Mouse (Mus musculus) forebrain, embryonic 16.5 days (tissue): ENCODE measurements around the gene Slc44a3. TPM values are rescaled to one million over a fixed set of nuclear protein-coding genes. Genes with fewer than 3 reads are reported as not detected.

ENCODE experiments used
- ATAC-seq: fragments of 200-750 bp; cut with Nextera tagmentation; 2 replicates; pipeline ENCODE4 v1.8.0; 2017; ENCODE audit warnings: mild to moderate bottlenecking, moderate library complexity
- H3K27ac ChIP-seq: fragments of 300-500 bp; sonication (generic); 2 replicates; pipeline ENCODE4 v1.5.1; 2014; ENCODE audit warnings: low read length, control low read depth
- H3K27me3 ChIP-seq: fragments of 300-500 bp; sonication (generic); replicated peaks from 2 replicates; pipeline ENCODE4 v1.6.1; 2014; ENCODE audit warnings: low read length; ENCODE audit not compliant: control insufficient read depth, insufficient read depth
- H3K36me3 ChIP-seq: fragments of 300-500 bp; sonication (generic); 2 replicates; pipeline ENCODE4 v1.6.1; 2014; ENCODE audit not compliant: control insufficient read depth, insufficient read depth
- H3K4me1 ChIP-seq: fragments of 300-500 bp; sonication (generic); replicated peaks from 2 replicates; pipeline ENCODE4 v1.6.1; 2014; ENCODE audit warnings: low read length; ENCODE audit not compliant: control insufficient read depth, insufficient read depth
- H3K4me2 ChIP-seq: fragments of 300-500 bp; sonication (generic); 2 replicates; pipeline ENCODE4 v1.6.1; 2014; ENCODE audit warnings: mild to moderate bottlenecking, low read length, control low read depth
- H3K4me3 ChIP-seq: fragments of 300-500 bp; sonication (generic); replicated peaks from 2 replicates; pipeline ENCODE4 v1.5.1; 2014; ENCODE audit warnings: mild to moderate bottlenecking, low read length, control low read depth
- H3K9ac ChIP-seq: fragments of 300-500 bp; sonication (generic); replicated peaks from 2 replicates; pipeline ENCODE4 v1.6.1; 2014; ENCODE audit warnings: low read depth, low read length, control low read depth
- H3K9me3 ChIP-seq: fragments of 300-500 bp; sonication (generic); 2 replicates; pipeline ENCODE4 v1.6.1; 2016; ENCODE audit warnings: low read length; ENCODE audit not compliant: control insufficient read depth
- WGBS: fragments of 180-500 bp; shearing (Covaris S2); extraction: QIAGEN DNeasy Blood & Tissue Kit; methylation state at CpG from one replicate; pipeline ENCODE4 v1.1.7; 2014; 5-methylcytosine and 5-hydroxymethylcytosine counted together
- polyA plus RNA-seq: library from polyadenylated mRNA; unstranded; fragments of >200 nt; fragmentation: Nextera tagmentation; extraction: Ambion mirVana; gene quantifications from 2 replicates; pipeline ENCODE4 v1.2.1, GENCODE M21; 2015

Slc44a3 gene
- polyA plus RNA-seq, 1 experiment from 2014 or later, result 0.98 TPM

- ATAC-seq, result no peak
- no peak overlapping the region for H3K27ac ChIP-seq
- H3K36me3 ChIP-seq, result no peaks in the 10 kb centered on the region
- H3K9ac ChIP-seq, result no peak overlapping the region
- no peaks in the 10 kb centered on the region for H3K9me3 ChIP-seq
- H3K27me3 ChIP-seq, result no peaks in the 10 kb centered on the region
- WGBS, result 78% methylated on average over 15 of the region's 15 CpGs
- H3K4me3 ChIP-seq, result no peak overlapping the region
- H3K4me2 ChIP-seq, result no peak overlapping the region
- no peaks in the 10 kb centered on the region for H3K4me1 ChIP-seq
These were observed 27.4 kb upstream of the Slc44a3 start for GRCm38 (mm10) chr3:121559406-121560114.

GRCm38 (mm10) chr3:121558861-121559260 lies 26.7 kb upstream of the Slc44a3 start:
- H3K4me3 ChIP-seq, result no peak overlapping the region
- no peaks in the 10 kb centered on the region for H3K9me3 ChIP-seq
- H3K36me3 ChIP-seq, result no peaks in the 10 kb centered on the region
- no peak for ATAC-seq
- H3K4me1 ChIP-seq, result no peaks in the 10 kb centered on the region
- H3K27ac ChIP-seq, result no peak overlapping the region
- WGBS, result 83% methylated on average over 8 of the region's 8 CpGs
- H3K4me2 ChIP-seq, result no peak overlapping the region
- H3K9ac ChIP-seq, result no peak overlapping the region
- no peaks in the 10 kb centered on the region for H3K27me3 ChIP-seq

- ATAC-seq, result no peak
- Histone ChIP-seq H3K9ac (no peak overlapping the region), H3K4me2 (no peak overlapping the region), H3K4me3 (no peak overlapping the region), H3K27me3 (no peaks in the 10 kb centered on the region), H3K4me1 (no peaks in the 10 kb centered on the region), H3K9me3 (no peaks in the 10 kb centered on the region), H3K36me3 (no peaks in the 10 kb centered on the region), H3K27ac (no peak overlapping the region)
- 89% methylated on average over 7 of the region's 7 CpGs for WGBS
These were observed 24.1 kb upstream of the Slc44a3 start for GRCm38 (mm10) chr3:121556304-121556703.

- H3K4me3 ChIP-seq, result no peak overlapping the region
- H3K9ac ChIP-seq, result no peak overlapping the region
- H3K27me3 ChIP-seq, result no peaks in the 10 kb centered on the region
- no peak for ATAC-seq
- WGBS, result 79% methylated on average over 14 of the region's 14 CpGs
- H3K36me3 ChIP-seq, result no peaks in the 10 kb centered on the region
- no peaks in the 10 kb centered on the region for H3K9me3 ChIP-seq
- H3K27ac ChIP-seq, result no peak overlapping the region
- no peaks in the 10 kb centered on the region for H3K4me1 ChIP-seq
- H3K4me2 ChIP-seq, result no peak overlapping the region
These were observed 21.1 kb upstream of the Slc44a3 start for GRCm38 (mm10) chr3:121553294-121553693.

GRCm38 (mm10) chr3:121552723-121553122 lies 20.5 kb upstream of the Slc44a3 start:
- 84% methylated on average over 11 of the region's 11 CpGs for WGBS
- Histone ChIP-seq H3K4me3 (no peak overlapping the region), H3K4me1 (no peaks in the 10 kb centered on the region), H3K36me3 (no peaks in the 10 kb centered on the region), H3K27ac (no peak overlapping the region), H3K9me3 (no peaks in the 10 kb centered on the region), H3K27me3 (no peaks in the 10 kb centered on the region), H3K9ac (no peak overlapping the region), H3K4me2 (no peak overlapping the region)
- no peak for ATAC-seq

- no peaks in the 10 kb centered on the region for H3K27me3 ChIP-seq
- WGBS, result 4% methylated on average over 1 of the region's 1 CpGs
- H3K4me1 ChIP-seq, result no peaks in the 10 kb centered on the region
- no peaks in the 10 kb centered on the region for H3K9me3 ChIP-seq
- ATAC-seq, result no peak
- no peak overlapping the region for H3K27ac ChIP-seq
- H3K4me2 ChIP-seq, result no peak overlapping the region
- no peak overlapping the region for H3K4me3 ChIP-seq
- no peak overlapping the region for H3K9ac ChIP-seq
- no peaks in the 10 kb centered on the region for H3K36me3 ChIP-seq
These were observed 18.2 kb upstream of the Slc44a3 start for GRCm38 (mm10) chr3:121550370-121550769.

- H3K9me3 ChIP-seq, result no peaks in the 10 kb centered on the region
- no peaks in the 10 kb centered on the region for H3K36me3 ChIP-seq
These were observed 15.8 kb upstream of the Slc44a3 start for GRCm38 (mm10) chr3:121547851-121548624.

GRCm38 (mm10) chr3:121540621-121541020 lies 8.4 kb upstream of the Slc44a3 start:
- Histone ChIP-seq H3K27ac (no peak overlapping the region), H3K27me3 (no peaks in the 10 kb centered on the region), H3K4me3 (no peak overlapping the region), H3K9me3 (no peaks in the 10 kb centered on the region), H3K4me2 (no peak overlapping the region), H3K4me1 (no peaks in the 10 kb centered on the region), H3K36me3 (no peaks in the 10 kb centered on the region), H3K9ac (no peak overlapping the region)
- ATAC-seq, result no peak
- 67% methylated on average over 5 of the region's 5 CpGs for WGBS

More at GRCm38 (mm10) chr3:121547851-121548624, 15.8 kb upstream of the Slc44a3 start:
- no peak for ATAC-seq
- Histone ChIP-seq H3K4me2 (no peak overlapping the region), H3K27ac (no peak overlapping the region), H3K27me3 (no peaks in the 10 kb centered on the region), H3K4me1 (no peaks in the 10 kb centered on the region), H3K9ac (no peak overlapping the region), H3K4me3 (no peak overlapping the region)
- 71% methylated on average over 15 of the region's 15 CpGs for WGBS

GRCm38 (mm10) chr3:121539871-121540431 lies 7.7 kb upstream of the Slc44a3 start:
- ATAC-seq, result peak; percentile 55; the same call in 1 of the 2 replicates
- Histone ChIP-seq H3K27me3 (no peaks in the 10 kb centered on the region), H3K27ac (no peak overlapping the region), H3K36me3 (no peaks in the 10 kb centered on the region), H3K9me3 (no peaks in the 10 kb centered on the region), H3K4me2 (no peak overlapping the region), H3K4me3 (no peak overlapping the region), H3K4me1 (no peaks in the 10 kb centered on the region), H3K9ac (no peak overlapping the region)
- WGBS, result 8% methylated on average over 8 of the region's 8 CpGs
